Mouse (Mus musculus) mature B cell (primary cell): ENCODE measurements around the gene Fgd2.
"Not testable (repeated sequence)": the region's sequence is repeated elsewhere in the genome, so short reads cannot be mapped to it uniquely, and the experiment has no call there.

ENCODE experiments used
- in situ Hi-C: fragments of 300-500 bp; cut with MboI; formaldehyde crosslinking; loops from 2 replicates; pipeline ENCODE4 v1.14.3; 2019

The Fgd2 gene

GRCm38 (mm10) chr17:29336266-29336990 lies 24.3 kb upstream of the Fgd2 start:
- in situ Hi-C loops = no loop called here

- in situ Hi-C loops = no loop called here
Measured at GRCm38 (mm10) chr17:29337979-29338823, 22.5 kb upstream of the Fgd2 start.

- in situ Hi-C loops = no loop called here
Measured at GRCm38 (mm10) chr17:29339170-29339768, 21.4 kb upstream of the Fgd2 start.

GRCm38 (mm10) chr17:29340406-29341261 lies 20.1 kb upstream of the Fgd2 start:
- in situ Hi-C loops = no loop called here

- in situ Hi-C loops = no loop called here
Measured at GRCm38 (mm10) chr17:29341591-29342003, 19.1 kb upstream of the Fgd2 start.

GRCm38 (mm10) chr17:29342010-29342910 lies 18.5 kb upstream of the Fgd2 start:
- in situ Hi-C loops = no loop called here

- in situ Hi-C loops = no loop called here
Measured at GRCm38 (mm10) chr17:29343241-29343640, 17.5 kb upstream of the Fgd2 start.

GRCm38 (mm10) chr17:29345272-29345671 lies 15.4 kb upstream of the Fgd2 start:
- in situ Hi-C loops = no loop called here

GRCm38 (mm10) chr17:29346496-29347125 lies 14.1 kb upstream of the Fgd2 start:
- in situ Hi-C loops = no loop called here

- in situ Hi-C loops = no loop called here
Measured at GRCm38 (mm10) chr17:29347126-29347644, 13.5 kb upstream of the Fgd2 start.

GRCm38 (mm10) chr17:29347645-29348256 lies 13.0 kb upstream of the Fgd2 start, which contains the start of gene Mtch1:
Gene Mtch1 (minus strand): TSS chr17:29347934.
- in situ Hi-C loops = no loop called here

- in situ Hi-C loops = no loop called here
Measured at GRCm38 (mm10) chr17:29348996-29349395, 11.7 kb upstream of the Fgd2 start.

- in situ Hi-C loops = not testable (repeated sequence)
Measured at GRCm38 (mm10) chr17:29351056-29351455, 9.7 kb upstream of the Fgd2 start.

GRCm38 (mm10) chr17:29355461-29355840 lies 5.3 kb upstream of the Fgd2 start:
- in situ Hi-C loops = no loop called here

GRCm38 (mm10) chr17:29355841-29356478 lies 4.8 kb upstream of the Fgd2 start:
- in situ Hi-C loops = no loop called here

GRCm38 (mm10) chr17:29356479-29356856 lies 4.2 kb upstream of the Fgd2 start:
- in situ Hi-C loops = no loop called here

- in situ Hi-C loops = no loop called here
Measured at GRCm38 (mm10) chr17:29356882-29357281, 3.8 kb upstream of the Fgd2 start.

- in situ Hi-C loops = no loop called here
Measured at GRCm38 (mm10) chr17:29358928-29359327, 1.8 kb upstream of the Fgd2 start.
